Mouse (Mus musculus) embryonic facial prominence, embryonic 13.5 days (tissue): Measurements from ENCODE around the gene Med28. TPM values are rescaled to one million over a fixed set of nuclear protein-coding genes. Genes with fewer than 3 reads are reported as not detected.
A peak's percentile ranks its signal among the peaks of the same experiment; 100 is the strongest.

Experiments used
- ATAC-seq: fragments of 200-750 bp; cut with Nextera tagmentation; 2 replicates; pipeline ENCODE4 v1.8.0; 2017; ENCODE audit warnings: low read depth; ENCODE audit not compliant: insufficient number of reproducible peaks, insufficient read depth, low FRiP score, low TSS enrichment
- H3K27ac ChIP-seq: fragments of 300-500 bp; sonication (generic); 2 replicates; pipeline ENCODE4 v1.5.1; 2015; ENCODE audit warnings: moderate library complexity, mild to moderate bottlenecking, inconsistent platforms
- H3K27me3 ChIP-seq: fragments of 300-500 bp; sonication (generic); 2 replicates; pipeline ENCODE4 v1.6.1; 2015; ENCODE audit warnings: mild to moderate bottlenecking, inconsistent platforms
- H3K36me3 ChIP-seq: fragments of 300-500 bp; sonication (generic); 2 replicates; pipeline ENCODE4 v1.6.1; 2015; ENCODE audit warnings: mild to moderate bottlenecking, inconsistent platforms
- H3K4me1 ChIP-seq: fragments of 300-500 bp; sonication (generic); 2 replicates; pipeline ENCODE4 v1.6.1; 2015; ENCODE audit warnings: inconsistent platforms
- H3K4me2 ChIP-seq: fragments of 300-500 bp; sonication (generic); 2 replicates; pipeline ENCODE4 v1.6.1; 2015; ENCODE audit warnings: moderate library complexity, mild to moderate bottlenecking, inconsistent platforms
- H3K4me3 ChIP-seq: fragments of 300-500 bp; sonication (generic); 2 replicates; pipeline ENCODE4 v1.5.1; 2015; ENCODE audit warnings: mild to moderate bottlenecking, inconsistent platforms
- H3K9ac ChIP-seq: fragments of 300-500 bp; sonication (generic); 2 replicates; pipeline ENCODE4 v1.6.1; 2015; ENCODE audit warnings: mild to moderate bottlenecking, inconsistent platforms
- H3K9me3 ChIP-seq: fragments of 300-500 bp; sonication (generic); 2 replicates; pipeline ENCODE4 v1.6.1; 2016; ENCODE audit warnings: inconsistent platforms
- WGBS: fragments of 180-500 bp; shearing (Covaris S2); methylation state at CpG from one replicate; pipeline ENCODE4 v1.1.7; 2015; ENCODE audit warnings: mixed read lengths; 5-methylcytosine and 5-hydroxymethylcytosine counted together
- polyA plus RNA-seq: library from polyadenylated mRNA; unstranded; fragments of >200 nt; fragmentation: Nextera tagmentation; extraction: Ambion mirVana; gene quantifications from 2 replicates; pipeline ENCODE4 v1.2.1, GENCODE M21; 2015

The Med28 gene
- polyA plus RNA-seq = 247 and 255 TPM in 2 replicates

GRCm38 (mm10) chr5:45519960-45520808, at the start of gene Med28:
Gene Med28, plus strand, starts transcription at chr5:45520229.
- H3K27ac ChIP-seq = peak within 1 kb of the TSS; percentile 68
- no peaks in the 10 kb centered on the region for H3K9me3 ChIP-seq
- H3K27me3 ChIP-seq = no peaks in the 10 kb centered on the region
- peaks cover 23% of the 10 kb centered on the region for H3K36me3 ChIP-seq
- H3K4me2 ChIP-seq = peak within 1 kb of the TSS; percentile 91
- H3K9ac ChIP-seq = peak within 1 kb of the TSS; percentile 93
- H3K4me3 ChIP-seq = peak within 1 kb of the TSS; percentile 98
- peaks cover 16% of the 10 kb centered on the region for H3K4me1 ChIP-seq
- ATAC-seq = peak; percentile 91
- WGBS = 2% methylated on average over 56 of the region's 56 CpGs

GRCm38 (mm10) chr5:45472880-45473450, 47.1 kb upstream of the Med28 start:
- Histone ChIP-seq H3K4me2 (no peak overlapping the region), H3K36me3 (no peaks in the 10 kb centered on the region), H3K27me3 (no peaks in the 10 kb centered on the region), H3K4me1 (peaks cover 14% of the 10 kb centered on the region), H3K27ac (no peak overlapping the region), H3K9me3 (no peaks in the 10 kb centered on the region), H3K9ac (0 out of 2 replicates have a peak overlapping the region, but pooled peaks have one; percentile 6), H3K4me3 (no peak overlapping the region)
- ATAC-seq = no peak
- WGBS = 24% methylated on average over 7 of the region's 7 CpGs

GRCm38 (mm10) chr5:45473521-45473920, 46.5 kb upstream of the Med28 start:
- Histone ChIP-seq H3K4me3 (no peak overlapping the region), H3K4me2 (no peak overlapping the region), H3K9ac (0 out of 2 replicates have a peak overlapping the region, but pooled peaks have one; percentile 6), H3K27me3 (peaks cover 3% of the 10 kb centered on the region; the same call in 1 of the 2 replicates), H3K36me3 (no peaks in the 10 kb centered on the region), H3K4me1 (peaks cover 14% of the 10 kb centered on the region), H3K9me3 (no peaks in the 10 kb centered on the region), H3K27ac (no peak overlapping the region)
- ATAC-seq = no peak
- WGBS = 75% methylated on average over 1 of the region's 1 CpGs

- WGBS = 25% methylated on average over 6 of the region's 6 CpGs
- Histone ChIP-seq H3K4me1 (peaks cover 14% of the 10 kb centered on the region), H3K9me3 (no peaks in the 10 kb centered on the region), H3K9ac (no peak overlapping the region), H3K27ac (no peak overlapping the region), H3K27me3 (peaks cover 3% of the 10 kb centered on the region; the same call in 1 of the 2 replicates), H3K4me3 (no peak overlapping the region), H3K4me2 (no peak overlapping the region), H3K36me3 (no peaks in the 10 kb centered on the region)
- ATAC-seq = no peak
These were observed 45.8 kb upstream of the Med28 start for GRCm38 (mm10) chr5:45474215-45474614.

GRCm38 (mm10) chr5:45474758-45475157, 45.3 kb upstream of the Med28 start:
- no peak overlapping the region for H3K9ac ChIP-seq
- no peaks in the 10 kb centered on the region for H3K36me3 ChIP-seq
- no peak overlapping the region for H3K4me2 ChIP-seq
- WGBS = 83% methylated on average over 3 of the region's 4 CpGs
- no peak overlapping the region for H3K27ac ChIP-seq
- no peaks in the 10 kb centered on the region for H3K9me3 ChIP-seq
- H3K27me3 ChIP-seq = peaks cover 3% of the 10 kb centered on the region; the same call in 1 of the 2 replicates
- peaks cover 14% of the 10 kb centered on the region for H3K4me1 ChIP-seq
- no peak overlapping the region for H3K4me3 ChIP-seq
- no peak for ATAC-seq

GRCm38 (mm10) chr5:45475771-45476170, 44.3 kb upstream of the Med28 start:
- H3K27ac ChIP-seq = no peak overlapping the region
- ATAC-seq = no peak

DNA sequence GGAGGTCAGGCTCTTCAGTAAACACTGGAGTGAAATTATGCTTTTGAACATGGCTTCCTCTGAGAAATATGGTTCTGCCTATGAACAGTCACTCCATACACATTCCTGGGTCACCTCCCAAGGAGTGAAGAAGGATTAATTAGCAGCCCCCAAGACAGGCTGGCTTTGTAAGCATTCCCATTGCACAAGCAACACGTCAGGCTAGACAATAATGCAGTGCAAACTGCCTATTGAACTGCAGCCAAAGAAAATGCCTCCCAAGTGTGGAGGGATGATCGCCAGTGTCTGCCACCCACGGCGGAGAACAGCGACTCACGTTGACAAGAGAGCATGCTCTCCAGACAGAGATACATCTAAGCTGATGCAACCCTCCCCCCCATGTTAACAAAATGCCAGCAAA, 43.7 kb upstream of the Med28 start:
- peaks cover 3% of the 10 kb centered on the region; the same call in 1 of the 2 replicates for H3K27me3 ChIP-seq
- H3K4me1 ChIP-seq = peaks cover 14% of the 10 kb centered on the region
- no peak overlapping the region for H3K4me3 ChIP-seq
- H3K9me3 ChIP-seq = no peaks in the 10 kb centered on the region
- no peak overlapping the region for H3K27ac ChIP-seq
- H3K36me3 ChIP-seq = no peaks in the 10 kb centered on the region
- ATAC-seq = no peak
- H3K4me2 ChIP-seq = no peak overlapping the region
- WGBS = 47% methylated on average over 6 of the region's 6 CpGs
- no peak overlapping the region; the same call in 1 of the 2 replicates for H3K9ac ChIP-seq

More at GRCm38 (mm10) chr5:45475771-45476170, 44.3 kb upstream of the Med28 start:
- Histone ChIP-seq H3K9me3 (no peaks in the 10 kb centered on the region), H3K4me2 (no peak overlapping the region), H3K27me3 (peaks cover 3% of the 10 kb centered on the region; the same call in 1 of the 2 replicates), H3K36me3 (no peaks in the 10 kb centered on the region), H3K4me1 (peaks cover 14% of the 10 kb centered on the region), H3K4me3 (no peak overlapping the region), H3K9ac (no peak overlapping the region)
- 78% methylated on average over 5 of the region's 5 CpGs for WGBS

- Histone ChIP-seq H3K9ac (no peak overlapping the region), H3K27ac (no peak overlapping the region), H3K4me3 (no peak overlapping the region), H3K27me3 (peaks cover 3% of the 10 kb centered on the region; the same call in 1 of the 2 replicates), H3K36me3 (no peaks in the 10 kb centered on the region), H3K9me3 (no peaks in the 10 kb centered on the region), H3K4me1 (peaks cover 14% of the 10 kb centered on the region), H3K4me2 (no peak overlapping the region)
- WGBS = 81% methylated on average over 7 of the region's 7 CpGs
- ATAC-seq = no peak
These were observed 42.4 kb upstream of the Med28 start for GRCm38 (mm10) chr5:45477601-45478000.

- Histone ChIP-seq H3K4me3 (no peak overlapping the region), H3K27ac (no peak overlapping the region), H3K36me3 (no peaks in the 10 kb centered on the region), H3K4me2 (no peak overlapping the region), H3K9ac (no peak overlapping the region), H3K9me3 (no peaks in the 10 kb centered on the region), H3K4me1 (peaks cover 4% of the 10 kb centered on the region), H3K27me3 (peaks cover 3% of the 10 kb centered on the region; the same call in 1 of the 2 replicates)
- WGBS = 89% methylated on average over 1 of the region's 1 CpGs
- ATAC-seq = no peak
These were observed 40.0 kb upstream of the Med28 start for GRCm38 (mm10) chr5:45480066-45480465.

- WGBS = 84% methylated on average over 2 of the region's 2 CpGs
- no peak overlapping the region for H3K27ac ChIP-seq
- no peaks in the 10 kb centered on the region for H3K36me3 ChIP-seq
- peaks cover 4% of the 10 kb centered on the region for H3K4me1 ChIP-seq
- no peak overlapping the region for H3K4me3 ChIP-seq
- peaks cover 3% of the 10 kb centered on the region; the same call in 1 of the 2 replicates for H3K27me3 ChIP-seq
- no peak for ATAC-seq
- H3K9ac ChIP-seq = no peak overlapping the region
- no peak overlapping the region for H3K4me2 ChIP-seq
- H3K9me3 ChIP-seq = no peaks in the 10 kb centered on the region
These were observed 38.9 kb upstream of the Med28 start for GRCm38 (mm10) chr5:45481125-45481524.

DNA sequence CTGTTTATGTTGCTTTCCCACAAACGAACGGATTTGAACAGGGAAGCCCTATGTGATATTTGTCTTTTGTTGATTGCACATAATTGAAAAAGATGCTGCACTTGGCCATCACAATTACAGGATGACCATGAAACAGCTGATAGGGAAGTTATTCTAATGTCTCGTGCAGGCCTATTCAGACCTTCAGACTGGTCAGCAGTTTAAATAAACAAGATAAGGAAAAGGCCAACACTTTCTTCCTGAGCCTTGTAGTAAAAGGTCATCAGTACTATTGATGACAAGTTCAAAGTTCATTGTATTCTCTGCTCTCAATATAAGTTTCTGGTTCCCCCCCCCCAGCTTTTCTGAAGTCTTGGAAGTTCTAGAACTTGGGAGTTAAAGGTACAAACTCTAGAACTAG, 37.4 kb upstream of the Med28 start:
- Histone ChIP-seq H3K4me3 (no peak overlapping the region), H3K9me3 (no peaks in the 10 kb centered on the region), H3K27ac (no peak overlapping the region), H3K4me2 (no peak overlapping the region), H3K36me3 (no peaks in the 10 kb centered on the region), H3K9ac (no peak overlapping the region), H3K4me1 (no peaks in the 10 kb centered on the region), H3K27me3 (peaks cover 3% of the 10 kb centered on the region; the same call in 1 of the 2 replicates)
- ATAC-seq = no peak
- WGBS = 66% methylated on average over 3 of the region's 3 CpGs
